Mouse (Mus musculus) erythroblast, embryonic 14.5 days (primary cell): ENCODE results near the gene Mpz.

Source experiments
- GATA1 ChIP-seq: IDR thresholded peaks from 2 replicates; pipeline ENCODE4 v1.6.1; 2012; ENCODE audit warnings: low read length, inconsistent platforms, mixed read lengths
- TAL1 ChIP-seq: IDR thresholded peaks from 3 replicates; pipeline ENCODE4 v1.6.1; 2012; ENCODE audit warnings: low read length, inconsistent platforms, mixed read lengths

GRCm38 (mm10) chr1:171113873-171114299, 36.6 kb upstream of the Mpz start, which contains the start of gene Cfap126:
- TF ChIP-seq GATA1 (no peak), TAL1 (no peak)
